Comparison of ENCODE assay signal across 8 mouse cellular contexts in the genomic region with DNA sequence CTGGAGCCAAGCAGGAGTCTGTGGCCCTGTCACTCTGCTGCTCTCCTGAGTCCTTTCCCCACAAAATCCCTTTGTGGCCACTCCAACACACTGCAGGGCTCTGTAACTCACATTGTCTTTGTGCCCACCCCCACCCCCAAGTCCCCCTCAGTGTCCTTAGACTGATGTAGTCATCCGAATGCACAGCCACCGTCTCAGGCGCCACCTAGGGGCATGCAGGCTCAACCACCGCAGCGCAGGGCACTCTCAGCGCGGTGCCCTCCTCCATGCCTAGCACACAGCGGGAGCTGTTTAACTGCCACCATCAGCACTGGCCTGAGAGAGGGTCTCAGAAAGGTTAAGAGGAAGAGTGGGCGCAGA. TPM values are rescaled to one million over a fixed set of nuclear protein-coding genes. Genes with fewer than 3 reads are reported as not detected.
DNase-seq lines count a peak whose midpoint lies in the region; ATAC-seq and TF ChIP-seq lines count a peak whose summit lies in the region.

No protein-coding gene starts in this region.

- 0 out of 2 replicates have a peak overlapping the region, but pooled peaks have one; percentile 38 for H3K27ac ChIP-seq in heart, postnatal 0 days (ENCODE audit: low read depth)
- no peak overlapping the region for H3K27ac ChIP-seq in heart, embryonic 11.5 days (ENCODE audit: low read depth, low read length)
- no peak overlapping the region for H3K27ac ChIP-seq in MEL (ENCODE audit: control insufficient read depth, low read depth, low read length)
- no peak overlapping the region for H3K27ac ChIP-seq in cortical plate, adult 2 months (ENCODE audit: insufficient read depth, low read length)
- no peak overlapping the region for H3K27ac ChIP-seq in kidney, embryonic 16.5 days (ENCODE audit: low read length)
- no peak overlapping the region for H3K27ac ChIP-seq in midbrain, embryonic 15.5 days

- DNase-seq in heart, postnatal 0 days (ENCODE audit: low spot score) = peak; percentile 19
- DNase-seq in MEL (ENCODE audit: low read depth, low spot score) = peak; percentile 11
- no peak for DNase-seq in gastrocnemius, adult 18-20 months (ENCODE audit: low spot score)
- no peak for DNase-seq in layer of hippocampus, adult 9-10 months (ENCODE audit: low spot score)

- peak; percentile 12; the same call in 1 of the 2 replicates for TF ChIP-seq RAD21 in MEL (IDR thresholded peaks at IDR 0.05; ENCODE audit: low read depth, low read length)

- no peaks in the 10 kb centered on the region for H3K79me2 ChIP-seq in MEL (ENCODE audit: control insufficient read depth, insufficient read depth, low read length, poor library complexity)

- no peak for TF ChIP-seq POLR2A in MEL (IDR thresholded peaks at IDR 0.05; ENCODE audit: control insufficient read depth in 1 of 2, insufficient read depth in 1 of 2, low read depth in 1 of 2, low read length in 2 of 2, poor library complexity in 1 of 2)
- no peak for TF ChIP-seq POLR2A in cortical plate, adult 2 months (IDR thresholded peaks at IDR 0.05; ENCODE audit: extremely low read depth, insufficient read depth, low read length)

- no peak overlapping the region for H3K9ac ChIP-seq in heart, postnatal 0 days (replicated peaks; ENCODE audit: low read depth, low read length)
- no peak overlapping the region for H3K9ac ChIP-seq in heart, embryonic 11.5 days (ENCODE audit: low read depth, low read length)
- H3K9ac ChIP-seq in MEL (ENCODE audit: control insufficient read depth, low read depth, low read length, poor library complexity, severe bottlenecking) = no peak overlapping the region
- H3K9ac ChIP-seq in kidney, embryonic 16.5 days (replicated peaks; ENCODE audit: low read length) = no peak overlapping the region
- no peak overlapping the region for H3K9ac ChIP-seq in midbrain, embryonic 15.5 days

- H3K4me2 ChIP-seq in heart, postnatal 0 days (ENCODE audit: low read depth, low read length) = no peak overlapping the region
- no peak overlapping the region for H3K4me2 ChIP-seq in heart, embryonic 11.5 days
- H3K4me2 ChIP-seq in kidney, embryonic 16.5 days (replicated peaks; ENCODE audit: low read depth, low read length) = no peak overlapping the region
- no peak overlapping the region for H3K4me2 ChIP-seq in midbrain, embryonic 15.5 days

- TF ChIP-seq EP300 in heart, postnatal 0 days (IDR thresholded peaks at IDR 0.05; ENCODE audit: low read depth) = no peak
- no peak for TF ChIP-seq EP300 in MEL (IDR thresholded peaks at IDR 0.05; ENCODE audit: low read depth in 1 of 2, low read length in 2 of 2)

- no peaks in the 10 kb centered on the region for H3K9me3 ChIP-seq in heart, postnatal 0 days (replicated peaks; ENCODE audit: control insufficient read depth, low read length)
- H3K9me3 ChIP-seq in heart, embryonic 11.5 days (replicated peaks; ENCODE audit: control insufficient read depth, low read length) = no peaks in the 10 kb centered on the region
- H3K9me3 ChIP-seq in MEL (replicated peaks; ENCODE audit: insufficient read depth, low read length) = no peaks in the 10 kb centered on the region
- H3K9me3 ChIP-seq in kidney, embryonic 16.5 days (ENCODE audit: low read length) = no peaks in the 10 kb centered on the region
- H3K9me3 ChIP-seq in midbrain, embryonic 15.5 days = no peaks in the 10 kb centered on the region

- no peak overlapping the region for H3K4me3 ChIP-seq in heart, postnatal 0 days (ENCODE audit: low read depth, low read length)
- no peak overlapping the region for H3K4me3 ChIP-seq in heart, embryonic 11.5 days (ENCODE audit: low read depth, low read length)
- no peak overlapping the region for H3K4me3 ChIP-seq in MEL (ENCODE audit: control insufficient read depth in 1 of 2, insufficient read depth in 1 of 2, low read depth in 2 of 2, low read length in 2 of 2)
- no peak overlapping the region for H3K4me3 ChIP-seq in cortical plate, adult 2 months (ENCODE audit: insufficient read depth, low read length)
- no peak overlapping the region for H3K4me3 ChIP-seq in kidney, embryonic 16.5 days (ENCODE audit: low read length)
- no peak overlapping the region for H3K4me3 ChIP-seq in midbrain, embryonic 15.5 days

- peaks cover 41% of the 10 kb centered on the region for H3K36me3 ChIP-seq in heart, postnatal 0 days (replicated peaks; ENCODE audit: control insufficient read depth, insufficient read depth, low read length)
- peaks cover 8% of the 10 kb centered on the region for H3K36me3 ChIP-seq in heart, embryonic 11.5 days (ENCODE audit: control insufficient read depth, insufficient read depth, low read length)
- peaks cover 6 to 15% of the 10 kb centered on the region in 2 experiments for H3K36me3 ChIP-seq in MEL (ENCODE audit: control insufficient read depth in 1 of 2, insufficient read depth in 2 of 2, low read length in 2 of 2)
- H3K36me3 ChIP-seq in kidney, embryonic 16.5 days (ENCODE audit: insufficient read depth, low read length) = peaks cover 42% of the 10 kb centered on the region
- peaks cover 22% of the 10 kb centered on the region for H3K36me3 ChIP-seq in midbrain, embryonic 15.5 days (replicated peaks)

- peak; percentile 52; the same call in 1 of the 2 replicates for ATAC-seq in heart, postnatal 0 days (ENCODE audit: insufficient read depth, low read depth)
- ATAC-seq in heart, embryonic 11.5 days (replicated peaks; ENCODE audit: insufficient number of reproducible peaks, low FRiP score, low TSS enrichment) = no peak
- peak; percentile 63 for ATAC-seq in kidney, embryonic 16.5 days (ENCODE audit: low FRiP score, low TSS enrichment)
- ATAC-seq in midbrain, embryonic 15.5 days (replicated peaks) = peak; percentile 70; the same call in 1 of the 2 replicates

- H3K27me3 ChIP-seq in heart, postnatal 0 days (ENCODE audit: control insufficient read depth, insufficient read depth, low read length) = no peaks in the 10 kb centered on the region
- no peaks in the 10 kb centered on the region for H3K27me3 ChIP-seq in heart, embryonic 11.5 days (ENCODE audit: control insufficient read depth, insufficient read depth, low read length)
- H3K27me3 ChIP-seq in MEL (ENCODE audit: control insufficient read depth in 1 of 2, insufficient read depth in 2 of 2, low read length in 2 of 2) = no peaks in the 10 kb centered on the region
- no peaks in the 10 kb centered on the region for H3K27me3 ChIP-seq in kidney, embryonic 16.5 days (ENCODE audit: insufficient read depth, low read length)
- no peaks in the 10 kb centered on the region for H3K27me3 ChIP-seq in midbrain, embryonic 15.5 days (replicated peaks)

- peak; percentile 72 for TF ChIP-seq CTCF in heart, postnatal 0 days (IDR thresholded peaks at IDR 0.05; ENCODE audit: low read depth)
- TF ChIP-seq CTCF in MEL (IDR thresholded peaks at IDR 0.05 in 2 of 3, conservative IDR thresholded peaks at IDR 0.05 in 1 of 3; ENCODE audit: control insufficient read depth in 1 of 3, insufficient read depth in 1 of 3, low read depth in 2 of 3, low read length in 3 of 3, poor library complexity in 1 of 3, severe bottlenecking in 1 of 3) = peak in 2 of 3 experiments; percentile 48 to 71; a peak in 4 of 6 replicates
- peak; percentile 73 for TF ChIP-seq CTCF in cortical plate, adult 2 months (IDR thresholded peaks at IDR 0.05; ENCODE audit: extremely low read depth, insufficient read depth, low read length)

- 50% methylated on average over 9 of the region's 9 CpGs for WGBS in heart, postnatal 0 days
- 43% methylated on average over 9 of the region's 9 CpGs for WGBS in heart, embryonic 11.5 days (ENCODE audit: insufficient replicate concordance)
- WGBS in kidney, embryonic 16.5 days = 46% methylated on average over 9 of the region's 9 CpGs
- WGBS in midbrain, embryonic 15.5 days = 39% methylated on average over 9 of the region's 9 CpGs

- H3K4me1 ChIP-seq in heart, postnatal 0 days (ENCODE audit: control insufficient read depth, insufficient read depth) = peaks cover 17% of the 10 kb centered on the region
- H3K4me1 ChIP-seq in heart, embryonic 11.5 days (ENCODE audit: control insufficient read depth, insufficient read depth, low read length) = peaks cover 12% of the 10 kb centered on the region
- H3K4me1 ChIP-seq in MEL (ENCODE audit: control insufficient read depth in 1 of 2, insufficient read depth in 2 of 2, low read length in 2 of 2) = peaks cover 0 to 12% of the 10 kb centered on the region in 2 experiments; a peak in 3 of 4 replicates
- H3K4me1 ChIP-seq in cortical plate, adult 2 months (ENCODE audit: control insufficient read depth, insufficient read depth, low read length) = peaks cover 8% of the 10 kb centered on the region
- no peaks in the 10 kb centered on the region for H3K4me1 ChIP-seq in kidney, embryonic 16.5 days (ENCODE audit: insufficient read depth, low read length)
- peaks cover 17% of the 10 kb centered on the region for H3K4me1 ChIP-seq in midbrain, embryonic 15.5 days

TF ChIP-seq in MEL, 35 proteins besides CTCF, POLR2A, EP300 and RAD21:
- TF ChIP-seq MAZ (IDR thresholded peaks at IDR 0.05; ENCODE audit: low read depth, low read length) (no peak), POLR2AphosphoS5 (IDR thresholded peaks at IDR 0.05; ENCODE audit: borderline replicate concordance, low read depth, low read length) (no peak), SMC3 (IDR thresholded peaks at IDR 0.05; ENCODE audit: low read depth, low read length) (peak; percentile 39)
TF ChIP-seq in MEL: peak in this region for 1.

RNA-seq across cellular contexts. Expression of gene Cabin1, which starts 55.5 kb away (rescaled TPM):
- 44.1 and 194 TPM in 2 replicates for total RNA-seq in heart, postnatal 0 days (2014; rRNA removed; ENCODE audit: low replicate concordance)
- polyA plus RNA-seq in heart, postnatal 0 days (2015; fragmentation: Nextera tagmentation; extraction: Ambion mirVana) = 13.8 and 14.0 TPM in 2 replicates
- polyA plus RNA-seq in heart, embryonic 11.5 days (2014; fragmentation: Nextera tagmentation; extraction: Ambion mirVana) = 18.5 and 28.6 TPM in 2 replicates
- total RNA-seq in MEL (2012; rRNA removed) = 27.2 and 28.2 TPM in 2 replicates
- polyA plus RNA-seq in MEL (2012; ENCODE audit: insufficient read depth in 1 of 2, insufficient read length in 2 of 2, low read depth in 1 of 2, low replicate concordance in 2 of 2, missing spikeins in 1 of 2) = 100 to 1,000 TPM in 1 of 2 experiments, 10 to 100 TPM in 1; 54.9 to 115 TPM
- 55.0 and 57.8 TPM in 2 replicates for polyA plus RNA-seq in cortical plate, adult 2 months (2012; rRNA removed)
- 34.0 and 34.9 TPM in 2 replicates for polyA plus RNA-seq in kidney, embryonic 16.5 days (2015; fragmentation: Nextera tagmentation; extraction: Ambion mirVana)
- 36.6 and 42.2 TPM in 2 replicates for polyA plus RNA-seq in midbrain, embryonic 15.5 days (2015; fragmentation: Nextera tagmentation; extraction: Ambion mirVana)
- 1 to 10 TPM; 7.7 to 8.0 TPM for total RNA-seq in gastrocnemius, adult 18-20 months (2021)

Comparison
In these comparisons a context has a peak if more than half of its experiments do, and no peak if none do; other contexts are left out.
1. DNase-seq: peak in heart, postnatal 0 days (single experiment) and MEL (single experiment); none in gastrocnemius, adult 18-20 months (single experiment) and layer of hippocampus, adult 9-10 months (single experiment).
2. Peak in every context shown above with its lines, with median percentiles within 50 percentile points of each other: CTCF ChIP-seq.